Mouse (Mus musculus): Measurements from ENCODE around the gene Crygf.

Crygf gene

DNA sequence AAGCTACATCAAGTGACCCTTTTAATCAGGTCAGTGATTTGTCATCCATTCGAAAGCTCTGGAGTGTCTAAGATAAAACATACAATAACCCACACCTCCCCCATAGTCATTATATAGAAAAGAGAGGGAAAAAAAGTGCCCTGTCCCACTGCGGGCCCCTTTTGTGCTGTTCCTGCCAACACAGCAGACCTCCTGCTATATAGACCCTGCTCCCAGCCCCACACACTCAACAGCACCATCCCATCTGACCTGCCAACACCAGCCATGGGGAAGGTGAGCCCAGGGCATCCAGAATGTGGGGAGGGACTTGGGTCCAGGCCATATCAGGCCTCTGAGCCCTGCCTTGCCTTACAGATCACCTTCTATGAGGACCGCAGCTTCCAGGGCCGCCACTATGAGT is at the start of gene Crygf:
Crygf (plus strand) TSS at position 227 of the 400 bp plus-strand sequence.
- in situ Hi-C loops (cut with MboI, MseI): loop anchor here in 1 of 2 experiments (5.0 kb wide), 1 partner anchor 86 kb away; no protein-coding TSS in a partner anchor

DNA sequence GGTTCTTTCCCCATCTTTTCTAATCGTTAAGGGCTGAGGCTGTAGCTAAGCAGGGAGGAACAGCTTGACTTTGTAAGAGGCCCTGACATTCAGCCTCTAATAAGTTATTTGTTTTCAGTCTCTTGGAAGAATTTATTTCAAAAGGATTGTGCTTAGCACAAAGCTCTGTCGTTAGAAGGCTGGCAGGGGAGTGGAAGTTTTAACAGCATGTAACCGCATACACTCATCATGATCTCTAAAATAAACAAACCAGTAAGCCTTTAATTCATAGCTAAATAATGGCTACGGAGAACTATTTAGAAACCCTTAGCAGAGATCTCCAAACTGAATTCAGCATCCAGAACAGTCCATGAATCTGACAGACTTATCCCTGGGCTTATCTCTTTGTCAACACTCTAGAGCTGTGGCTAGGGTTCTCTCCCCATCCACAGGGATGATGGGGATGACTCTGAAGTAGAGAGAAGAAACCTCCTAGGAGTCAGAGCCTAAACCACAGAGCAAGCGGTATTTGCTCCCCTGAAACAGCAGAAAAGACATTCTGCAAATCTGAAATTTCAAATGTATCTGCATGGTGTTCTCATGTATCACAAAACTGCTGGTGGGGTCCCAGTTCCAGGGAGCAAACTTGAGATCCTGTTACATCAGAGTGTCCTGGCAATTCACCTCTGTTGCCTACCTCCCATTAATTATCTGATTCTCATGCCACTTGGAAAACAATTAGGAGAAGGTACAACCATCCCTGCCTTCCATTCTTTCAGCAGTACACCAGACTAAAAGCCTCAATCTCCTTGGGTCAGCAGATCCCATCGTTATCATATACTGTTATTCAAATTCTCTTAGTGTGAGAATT is 734 bp upstream of the Crygf start:
- in situ Hi-C loops (cut with MboI, MseI): loop anchor here in 1 of 2 experiments (5.0 kb wide), 1 partner anchor 87 kb away; no protein-coding TSS in a partner anchor

DNA sequence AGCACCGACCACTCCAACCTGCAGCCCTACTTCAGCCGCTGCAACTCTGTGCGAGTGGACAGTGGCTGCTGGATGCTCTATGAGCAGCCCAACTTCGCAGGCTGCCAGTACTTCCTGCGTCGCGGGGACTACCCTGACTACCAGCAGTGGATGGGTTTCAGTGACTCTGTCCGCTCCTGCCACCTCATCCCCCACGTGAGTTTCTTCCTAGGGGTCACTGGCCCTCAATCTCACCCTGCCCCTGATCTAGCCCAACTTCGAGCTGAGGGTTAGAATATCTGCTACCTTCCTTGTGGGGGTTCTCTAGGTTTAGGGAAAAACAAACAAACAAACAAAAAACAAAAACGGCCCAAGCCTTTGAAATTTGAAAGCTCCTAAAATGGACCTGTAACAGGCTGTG is 376 bp downstream of the Crygf start:
- in situ Hi-C loops (cut with MboI, MseI): loop anchor here in 1 of 2 experiments (5.0 kb wide), 1 partner anchor 86 kb away; no protein-coding TSS in a partner anchor

DNA sequence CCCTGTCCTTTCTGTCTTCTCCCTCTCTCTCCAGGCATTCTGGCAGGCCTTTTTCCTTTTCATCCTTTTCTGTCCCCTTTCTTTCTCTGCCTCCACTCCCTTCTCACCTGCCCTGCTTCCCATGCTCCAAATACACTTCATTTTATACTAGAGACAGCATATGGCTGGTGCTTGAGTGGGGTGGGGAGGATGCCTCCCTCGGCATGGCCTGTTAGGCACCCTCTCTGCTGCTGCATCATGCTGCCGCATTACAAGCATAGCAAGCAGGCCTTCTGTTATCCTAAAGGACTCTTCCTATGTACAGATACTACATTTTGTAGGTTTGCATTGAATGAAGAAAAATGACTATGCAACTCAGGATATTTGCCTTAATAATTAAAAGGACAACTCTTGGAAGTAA is 3.7 kb downstream of the Crygf start:
- in situ Hi-C loops (cut with MboI, MseI): no loop called here

DNA sequence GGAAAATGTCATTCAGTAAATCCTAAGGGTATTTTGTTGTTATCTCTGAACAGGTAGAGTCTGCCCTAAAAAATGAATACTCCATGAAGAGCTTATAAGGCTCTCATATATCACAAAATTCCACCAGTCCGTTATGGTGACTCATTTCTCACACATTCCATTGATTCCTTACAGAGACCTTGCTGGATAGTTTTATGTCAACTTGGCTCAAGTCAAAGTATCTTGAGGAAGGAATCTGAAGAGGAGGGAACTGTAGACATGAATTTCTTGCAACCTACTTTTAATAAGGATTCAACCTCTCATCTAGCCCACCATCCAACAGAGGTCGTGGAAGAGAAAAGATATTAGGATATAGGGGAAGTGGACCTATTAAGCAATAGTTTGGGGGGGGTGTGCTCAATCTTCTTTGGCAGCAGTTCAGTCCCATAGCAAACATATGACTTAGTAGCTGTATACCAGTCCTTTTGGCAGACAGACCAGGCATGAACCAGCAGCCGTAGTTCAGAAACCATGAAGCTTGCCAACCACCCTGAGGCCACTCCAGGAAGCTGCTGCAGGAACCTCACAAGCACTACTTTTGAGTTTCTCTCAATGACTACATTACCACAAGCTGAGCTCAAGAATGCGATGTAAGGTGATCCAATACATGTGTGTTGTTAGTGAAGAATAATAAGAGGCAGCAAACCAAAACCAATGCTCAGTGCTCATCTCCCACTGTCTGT is 5.9 kb downstream of the Crygf start:
- in situ Hi-C loops (cut with MboI, MseI): no loop called here

All from T-helper 17 cell (primary cell).